Mouse (Mus musculus): ENCODE measurements at regions not wholly inside any gene's neighbourhood (a gene's known extent, or its start where the extent isn't known, plus 50 kb on each side); places are given as distances from the start of the nearest gene placed in this dataset.

DNA sequence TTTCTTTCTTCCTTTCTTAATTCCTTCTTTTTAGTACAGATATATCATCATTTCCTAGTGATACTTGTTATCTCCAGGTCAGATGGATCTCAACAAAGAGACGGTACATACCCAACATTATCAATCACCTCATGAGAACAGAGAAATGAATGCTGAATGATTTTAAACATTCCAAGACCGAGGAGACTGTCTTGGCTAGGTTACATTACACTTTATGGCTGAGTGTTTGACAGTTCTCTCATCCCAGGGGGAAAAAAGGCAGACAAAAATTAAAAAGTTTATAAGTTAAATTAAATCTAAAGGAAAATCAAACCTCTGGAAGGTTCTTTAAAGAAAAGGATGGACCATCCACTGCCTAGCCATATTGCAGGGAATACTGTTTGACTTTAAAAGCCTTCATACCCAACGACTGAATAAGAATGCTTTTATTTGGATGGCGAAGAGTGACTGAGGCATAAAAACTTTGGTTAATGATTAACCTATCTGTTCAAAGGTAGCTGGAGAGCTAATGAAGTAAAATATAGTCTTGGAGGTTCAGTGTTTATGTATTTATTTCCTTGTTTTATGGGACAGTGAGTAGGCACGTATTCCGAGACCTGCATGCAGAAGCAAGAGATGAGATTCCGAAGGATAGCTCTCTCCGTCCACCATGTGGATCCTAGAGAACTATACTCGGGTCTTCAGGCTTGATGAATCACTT lies 88.4 kb upstream of the Cblb start:
- TF ChIP-seq CTCF (IDR thresholded peaks at IDR 0.05), result no peak
- no peak for TF ChIP-seq POLR2A (IDR thresholded peaks at IDR 0.05; ENCODE audit: insufficient read depth, low read depth, low read length)
